Mouse (Mus musculus) heart, embryonic 12.5 days (tissue): ENCODE measurements at regions not wholly inside any gene's neighbourhood (a gene's known extent, or its start where the extent isn't known, plus 50 kb on each side); places are given as distances from the start of the nearest gene placed in this dataset.

Experiments used
- ATAC-seq: fragments of 200-750 bp; cut with Nextera tagmentation; 2 replicates; pipeline ENCODE4 v1.8.0; 2017; ENCODE audit warnings: moderate TSS enrichment, moderate library complexity; ENCODE audit not compliant: insufficient number of reproducible peaks, low FRiP score
- H3K27ac ChIP-seq: fragments of 300-500 bp; sonication (generic); 2 replicates; pipeline ENCODE4 v1.5.1; 2016; ENCODE audit warnings: mild to moderate bottlenecking, moderate library complexity; ENCODE audit not compliant: poor library complexity, severe bottlenecking
- H3K27me3 ChIP-seq: fragments of 300-500 bp; sonication (generic); replicated peaks from 2 replicates; pipeline ENCODE4 v1.6.1; 2016; ENCODE audit warnings: mild to moderate bottlenecking, moderate library complexity
- H3K36me3 ChIP-seq: fragments of 300-500 bp; sonication (generic); 2 replicates; pipeline ENCODE4 v1.6.1; 2016; ENCODE audit warnings: mild to moderate bottlenecking, moderate library complexity
- H3K4me1 ChIP-seq: fragments of 300-500 bp; sonication (generic); replicated peaks from 2 replicates; pipeline ENCODE4 v1.6.1; 2016; ENCODE audit warnings: mild to moderate bottlenecking
- H3K4me2 ChIP-seq: fragments of 300-500 bp; sonication (generic); 2 replicates; pipeline ENCODE4 v1.6.1; 2016; ENCODE audit warnings: mild to moderate bottlenecking, moderate library complexity
- H3K4me3 ChIP-seq: fragments of 300-500 bp; sonication (generic); 2 replicates; pipeline ENCODE4 v1.5.1; 2016; ENCODE audit warnings: mild to moderate bottlenecking
- H3K9ac ChIP-seq: fragments of 300-500 bp; sonication (generic); 2 replicates; pipeline ENCODE4 v1.6.1; 2016; ENCODE audit warnings: mild to moderate bottlenecking, moderate library complexity
- H3K9me3 ChIP-seq: fragments of 300-500 bp; sonication (generic); replicated peaks from 2 replicates; pipeline ENCODE4 v1.6.1; 2016; ENCODE audit warnings: mild to moderate bottlenecking, moderate library complexity
- WGBS: fragments of 180-500 bp; shearing (Covaris S2); methylation state at CpG from one replicate; pipeline ENCODE4 v1.1.7; 2016; 5-methylcytosine and 5-hydroxymethylcytosine counted together

GRCm38 (mm10) chr3:35027898-35028297 lies 377.7 kb downstream of the Sox2 start:
- Histone ChIP-seq H3K9me3 (no peaks in the 10 kb centered on the region), H3K4me2 (peak overlapping the region; percentile 49), H3K36me3 (no peaks in the 10 kb centered on the region), H3K27me3 (peaks cover 19% of the 10 kb centered on the region; the same call in 1 of the 2 replicates), H3K9ac (no peak overlapping the region), H3K4me3 (no peak overlapping the region), H3K27ac (no peak overlapping the region), H3K4me1 (peaks cover 8% of the 10 kb centered on the region; the same call in 1 of the 2 replicates)
- 0 out of 2 replicates have a peak, but pooled peaks have one; percentile 53 for ATAC-seq
- 5% methylated on average over 5 of the region's 5 CpGs for WGBS

GRCm38 (mm10) chr3:35029924-35030323 lies 379.7 kb downstream of the Sox2 start:
- WGBS, result 82% methylated on average over 8 of the region's 8 CpGs
- peaks cover 25% of the 10 kb centered on the region; the same call in 1 of the 2 replicates for H3K27me3 ChIP-seq
- H3K4me1 ChIP-seq, result peaks cover 8% of the 10 kb centered on the region; the same call in 1 of the 2 replicates
- no peak overlapping the region for H3K4me3 ChIP-seq
- H3K9ac ChIP-seq, result no peak overlapping the region
- no peak for ATAC-seq
- no peak overlapping the region for H3K27ac ChIP-seq
- H3K4me2 ChIP-seq, result no peak overlapping the region
- no peaks in the 10 kb centered on the region for H3K9me3 ChIP-seq
- H3K36me3 ChIP-seq, result no peaks in the 10 kb centered on the region

GRCm38 (mm10) chr3:35033587-35033986 lies 383.4 kb downstream of the Sox2 start:
- Histone ChIP-seq H3K4me1 (peaks cover 4% of the 10 kb centered on the region; the same call in 1 of the 2 replicates), H3K27ac (no peak overlapping the region), H3K4me2 (no peak overlapping the region), H3K9ac (no peak overlapping the region), H3K27me3 (peaks cover 25% of the 10 kb centered on the region; the same call in 1 of the 2 replicates), H3K4me3 (no peak overlapping the region), H3K9me3 (no peaks in the 10 kb centered on the region), H3K36me3 (no peaks in the 10 kb centered on the region)
- WGBS, result 82% methylated on average over 8 of the region's 8 CpGs
- no peak for ATAC-seq

- 88% methylated on average over 7 of the region's 7 CpGs for WGBS
- ATAC-seq, result no peak
- peaks cover 11% of the 10 kb centered on the region; the same call in 1 of the 2 replicates for H3K27me3 ChIP-seq
- H3K4me1 ChIP-seq, result peaks cover 4% of the 10 kb centered on the region; the same call in 1 of the 2 replicates
- no peak overlapping the region for H3K27ac ChIP-seq
- H3K9ac ChIP-seq, result no peak overlapping the region
- H3K4me3 ChIP-seq, result no peak overlapping the region
- no peaks in the 10 kb centered on the region for H3K9me3 ChIP-seq
- H3K36me3 ChIP-seq, result no peaks in the 10 kb centered on the region
- no peak overlapping the region for H3K4me2 ChIP-seq
Measured at GRCm38 (mm10) chr3:35035234-35035633, 385.0 kb downstream of the Sox2 start.

- ATAC-seq, result no peak
- H3K27ac ChIP-seq, result no peak overlapping the region
Measured at GRCm38 (mm10) chr3:35043705-35044104, 393.5 kb downstream of the Sox2 start.

GRCm38 (mm10) chr3:35059438-35059837 lies 409.2 kb downstream of the Sox2 start:
- Histone ChIP-seq H3K9ac (no peak overlapping the region), H3K27ac (no peak overlapping the region), H3K27me3 (no peaks in the 10 kb centered on the region; the same call in 1 of the 2 replicates), H3K4me3 (no peak overlapping the region), H3K36me3 (no peaks in the 10 kb centered on the region), H3K9me3 (no peaks in the 10 kb centered on the region), H3K4me1 (peaks cover 13% of the 10 kb centered on the region), H3K4me2 (no peak overlapping the region)
- 58% methylated on average over 4 of the region's 4 CpGs for WGBS
- ATAC-seq, result no peak

More at GRCm38 (mm10) chr3:35043705-35044104, 393.5 kb downstream of the Sox2 start:
- H3K27me3 ChIP-seq, result no peaks in the 10 kb centered on the region
- 73% methylated on average over 2 of the region's 2 CpGs for WGBS
- no peak overlapping the region for H3K9ac ChIP-seq
- H3K9me3 ChIP-seq, result no peaks in the 10 kb centered on the region
- H3K4me2 ChIP-seq, result no peak overlapping the region
- no peak overlapping the region for H3K4me3 ChIP-seq
- H3K36me3 ChIP-seq, result no peaks in the 10 kb centered on the region
- H3K4me1 ChIP-seq, result no peaks in the 10 kb centered on the region

GRCm38 (mm10) chr3:35060042-35060441 lies 409.8 kb downstream of the Sox2 start:
- no peak for ATAC-seq
- H3K4me1 ChIP-seq, result peaks cover 13% of the 10 kb centered on the region
- WGBS, result 18% methylated on average over 10 of the region's 10 CpGs
- no peaks in the 10 kb centered on the region; the same call in 1 of the 2 replicates for H3K27me3 ChIP-seq
- no peak overlapping the region for H3K27ac ChIP-seq
- no peaks in the 10 kb centered on the region for H3K9me3 ChIP-seq
- peak overlapping the region; percentile 24; the same call in 1 of the 2 replicates for H3K4me3 ChIP-seq
- H3K9ac ChIP-seq, result no peak overlapping the region
- H3K36me3 ChIP-seq, result no peaks in the 10 kb centered on the region
- peak overlapping the region; percentile 52 for H3K4me2 ChIP-seq

- no peak for ATAC-seq
- H3K9me3 ChIP-seq, result no peaks in the 10 kb centered on the region
- H3K27me3 ChIP-seq, result no peaks in the 10 kb centered on the region
- 74% methylated on average over 9 of the region's 9 CpGs for WGBS
- H3K4me2 ChIP-seq, result no peak overlapping the region
- no peak overlapping the region for H3K27ac ChIP-seq
- no peak overlapping the region for H3K9ac ChIP-seq
- H3K4me1 ChIP-seq, result no peaks in the 10 kb centered on the region
- no peaks in the 10 kb centered on the region for H3K36me3 ChIP-seq
- H3K4me3 ChIP-seq, result no peak overlapping the region
Measured at GRCm38 (mm10) chr3:35066824-35067223, 416.6 kb downstream of the Sox2 start.

- Histone ChIP-seq H3K36me3 (no peaks in the 10 kb centered on the region), H3K9ac (no peak overlapping the region), H3K4me2 (no peak overlapping the region), H3K4me3 (no peak overlapping the region), H3K27me3 (no peaks in the 10 kb centered on the region), H3K9me3 (no peaks in the 10 kb centered on the region), H3K27ac (no peak overlapping the region), H3K4me1 (no peaks in the 10 kb centered on the region)
- no peak for ATAC-seq
- WGBS, result 79% methylated on average over 8 of the region's 8 CpGs
Measured at GRCm38 (mm10) chr3:35068586-35068985, 418.4 kb downstream of the Sox2 start.

GRCm38 (mm10) chr3:35071046-35071445 lies 420.8 kb downstream of the Sox2 start:
- Histone ChIP-seq H3K4me1 (no peaks in the 10 kb centered on the region), H3K4me2 (no peak overlapping the region), H3K36me3 (no peaks in the 10 kb centered on the region), H3K27ac (no peak overlapping the region), H3K4me3 (no peak overlapping the region), H3K9ac (no peak overlapping the region), H3K9me3 (no peaks in the 10 kb centered on the region), H3K27me3 (no peaks in the 10 kb centered on the region)
- 60% methylated on average over 2 of the region's 2 CpGs for WGBS
- ATAC-seq, result no peak

GRCm38 (mm10) chr3:35079887-35080286 lies 429.7 kb downstream of the Sox2 start:
- no peaks in the 10 kb centered on the region for H3K27me3 ChIP-seq
- no peak overlapping the region for H3K27ac ChIP-seq
- no peak for ATAC-seq
- no peaks in the 10 kb centered on the region for H3K9me3 ChIP-seq
- no peak overlapping the region for H3K4me2 ChIP-seq
- H3K9ac ChIP-seq, result no peak overlapping the region
- WGBS, result 60% methylated on average over 5 of the region's 5 CpGs
- no peak overlapping the region for H3K4me3 ChIP-seq
- no peaks in the 10 kb centered on the region for H3K36me3 ChIP-seq
- peaks cover 11% of the 10 kb centered on the region for H3K4me1 ChIP-seq
